Mouse (Mus musculus) lung, embryonic 15.5 days (tissue): ENCODE results near the gene Gm20683. TPM values are rescaled to one million over a fixed set of nuclear protein-coding genes. Genes with fewer than 3 reads are reported as not detected.
"Not testable (repeated sequence)": the region's sequence is repeated elsewhere in the genome, so short reads cannot be mapped to it uniquely, and the experiment has no call there.

ENCODE experiments used
- ATAC-seq: fragments of 200-750 bp; cut with Nextera tagmentation; 2 replicates; pipeline ENCODE4 v1.8.0; 2017; ENCODE audit warnings: moderate number of reproducible peaks, borderline replicate concordance; ENCODE audit not compliant: low FRiP score, low TSS enrichment; ENCODE audit errors: extremely low read depth
- H3K27ac ChIP-seq: fragments of 300-500 bp; sonication (generic); 2 replicates; pipeline ENCODE4 v1.5.1; 2015; ENCODE audit warnings: moderate library complexity, mild to moderate bottlenecking, inconsistent platforms
- H3K27me3 ChIP-seq: fragments of 300-500 bp; sonication (generic); 2 replicates; pipeline ENCODE4 v1.6.1; 2015; ENCODE audit warnings: inconsistent platforms
- H3K36me3 ChIP-seq: fragments of 300-500 bp; sonication (generic); 2 replicates; pipeline ENCODE4 v1.6.1; 2015; ENCODE audit warnings: inconsistent platforms
- H3K4me1 ChIP-seq: fragments of 300-500 bp; sonication (generic); 2 replicates; pipeline ENCODE4 v1.6.1; 2015; ENCODE audit warnings: inconsistent platforms
- H3K4me2 ChIP-seq: fragments of 300-500 bp; sonication (generic); 2 replicates; pipeline ENCODE4 v1.6.1; 2015; ENCODE audit warnings: inconsistent platforms, mild to moderate bottlenecking, moderate library complexity
- H3K4me3 ChIP-seq: fragments of 300-500 bp; sonication (generic); 2 replicates; pipeline ENCODE4 v1.5.1; 2015; ENCODE audit warnings: mild to moderate bottlenecking, inconsistent platforms
- H3K9ac ChIP-seq: fragments of 300-500 bp; sonication (generic); 2 replicates; pipeline ENCODE4 v1.6.1; 2015; ENCODE audit warnings: inconsistent platforms
- H3K9me3 ChIP-seq: fragments of 300-500 bp; sonication (generic); 2 replicates; pipeline ENCODE4 v1.6.1; 2016; ENCODE audit warnings: inconsistent platforms
- WGBS: fragments of 180-500 bp; shearing (Covaris S2); methylation state at CpG from one replicate; pipeline ENCODE4 v1.1.7; 2015; 5-methylcytosine and 5-hydroxymethylcytosine counted together
- polyA plus RNA-seq: library from polyadenylated mRNA; unstranded; fragments of >200 nt; fragmentation: Nextera tagmentation; extraction: Ambion mirVana; gene quantifications from 2 replicates; pipeline ENCODE4 v1.2.1, GENCODE M21; 2015

Gene Gm20683
- polyA plus RNA-seq, 1 experiment from 2014 or later: 2.5 TPM

GRCm38 (mm10) chr17:25823452-25823851, 18.1 kb downstream of the Gm20683 start, which contains the start of gene Wdr24:
Gene Wdr24, plus strand, starts transcription at chr17:25823627.
- Histone ChIP-seq H3K27me3 (peaks cover 41% of the 10 kb centered on the region), H3K4me2 (peak within 1 kb of the TSS; percentile 74), H3K9me3 (no peaks in the 10 kb centered on the region), H3K36me3 (peaks cover 19% of the 10 kb centered on the region), H3K27ac (peak within 1 kb of the TSS; percentile 45; the same call in 1 of the 2 replicates), H3K4me3 (peak within 1 kb of the TSS; percentile 51), H3K4me1 (peaks cover 23% of the 10 kb centered on the region), H3K9ac (peak within 1 kb of the TSS; percentile 47)
- peak; percentile 56; the same call in 1 of the 2 replicates for ATAC-seq
- WGBS: under 1% methylated on average over 18 of the region's 18 CpGs

- Histone ChIP-seq H3K4me3 (no peak overlapping the region), H3K4me2 (0 out of 2 replicates have a peak overlapping the region, but pooled peaks have one; percentile 10), H3K36me3 (no peaks in the 10 kb centered on the region), H3K4me1 (peaks cover 4% of the 10 kb centered on the region), H3K27me3 (peaks cover 52% of the 10 kb centered on the region), H3K27ac (no peak overlapping the region), H3K9ac (no peak overlapping the region), H3K9me3 (no peaks in the 10 kb centered on the region)
- 9% methylated on average over 46 of the region's 46 CpGs for WGBS
- ATAC-seq: no peak
Observed at GRCm38 (mm10) chr17:25818851-25819780, 22.4 kb downstream of the Gm20683 start.

- Histone ChIP-seq H3K4me1 (no peaks in the 10 kb centered on the region; the same call in 1 of the 2 replicates), H3K36me3 (no peaks in the 10 kb centered on the region), H3K9ac (no peak overlapping the region), H3K9me3 (no peaks in the 10 kb centered on the region), H3K4me3 (no peak overlapping the region), H3K27me3 (peaks cover 56% of the 10 kb centered on the region), H3K27ac (no peak overlapping the region), H3K4me2 (no peak overlapping the region)
- 76% methylated on average over 11 of the region's 11 CpGs for WGBS
- no peak for ATAC-seq
Observed at GRCm38 (mm10) chr17:25817662-25818061, 23.9 kb downstream of the Gm20683 start.

- peaks cover 58% of the 10 kb centered on the region for H3K27me3 ChIP-seq
Observed at GRCm38 (mm10) chr17:25813471-25813870, 28.1 kb downstream of the Gm20683 start.

GRCm38 (mm10) chr17:25810890-25811289, 30.7 kb downstream of the Gm20683 start:
- H3K36me3 ChIP-seq: no peaks in the 10 kb centered on the region
- no peak overlapping the region for H3K4me2 ChIP-seq
- H3K27ac ChIP-seq: no peak overlapping the region
- H3K27me3 ChIP-seq: peaks cover 54% of the 10 kb centered on the region
- no peaks in the 10 kb centered on the region for H3K9me3 ChIP-seq
- ATAC-seq: no peak
- no peak overlapping the region for H3K9ac ChIP-seq
- no peak overlapping the region for H3K4me3 ChIP-seq
- peaks cover 16% of the 10 kb centered on the region for H3K4me1 ChIP-seq
- 65% methylated on average over 4 of the region's 4 CpGs for WGBS

More at GRCm38 (mm10) chr17:25813471-25813870, 28.1 kb downstream of the Gm20683 start:
- H3K4me1 ChIP-seq: peaks cover 16% of the 10 kb centered on the region
- no peak overlapping the region for H3K27ac ChIP-seq
- H3K4me2 ChIP-seq: no peak overlapping the region
- H3K36me3 ChIP-seq: no peaks in the 10 kb centered on the region
- ATAC-seq: no peak
- H3K4me3 ChIP-seq: no peak overlapping the region
- H3K9me3 ChIP-seq: no peaks in the 10 kb centered on the region
- H3K9ac ChIP-seq: no peak overlapping the region
- 3% methylated on average over 20 of the region's 20 CpGs for WGBS

GRCm38 (mm10) chr17:25809606-25810340, 31.8 kb downstream of the Gm20683 start:
- Histone ChIP-seq H3K27ac (no peak overlapping the region), H3K36me3 (no peaks in the 10 kb centered on the region), H3K4me1 (peaks cover 16% of the 10 kb centered on the region), H3K4me2 (peak overlapping the region; percentile 94), H3K27me3 (peaks cover 54% of the 10 kb centered on the region), H3K4me3 (peak overlapping the region; percentile 52), H3K9ac (peak overlapping the region; percentile 33), H3K9me3 (no peaks in the 10 kb centered on the region)
- ATAC-seq: no peak
- WGBS: 7% methylated on average over 25 of the region's 25 CpGs

- no peak within 1 kb of the TSS for H3K27ac ChIP-seq
- peak; percentile 66 for ATAC-seq
- peak within 1 kb of the TSS; percentile 33 for H3K9ac ChIP-seq
- H3K4me2 ChIP-seq: peak within 1 kb of the TSS; percentile 94
- H3K27me3 ChIP-seq: peaks cover 54% of the 10 kb centered on the region
- H3K4me3 ChIP-seq: peak within 1 kb of the TSS; percentile 52
- no peaks in the 10 kb centered on the region for H3K36me3 ChIP-seq
- peaks cover 16% of the 10 kb centered on the region for H3K4me1 ChIP-seq
- WGBS: under 1% methylated on average over 72 of the region's 100 CpGs
- no peaks in the 10 kb centered on the region for H3K9me3 ChIP-seq
Observed at GRCm38 (mm10) chr17:25808789-25809605, 32.6 kb downstream of the Gm20683 start, which contains the start of gene Fbxl16. Gene Fbxl16, plus strand, starts transcription at chr17:25809085.

- Histone ChIP-seq H3K4me1 (peaks cover 16% of the 10 kb centered on the region), H3K27me3 (peaks cover 50% of the 10 kb centered on the region), H3K36me3 (no peaks in the 10 kb centered on the region), H3K9ac (no peak overlapping the region), H3K9me3 (no peaks in the 10 kb centered on the region), H3K27ac (no peak overlapping the region), H3K4me2 (peak overlapping the region; percentile 94), H3K4me3 (no peak overlapping the region; the same call in 1 of the 2 replicates)
- ATAC-seq: no peak
- 32% methylated on average over 5 of the region's 5 CpGs for WGBS
Observed at GRCm38 (mm10) chr17:25808028-25808427, 33.5 kb downstream of the Gm20683 start.

- peaks cover 16% of the 10 kb centered on the region for H3K4me1 ChIP-seq
- ATAC-seq, H3K36me3 ChIP-seq, H3K4me3 ChIP-seq, H3K9ac ChIP-seq, H3K27ac ChIP-seq, H3K4me2 ChIP-seq, H3K9me3 ChIP-seq: not testable (repeated sequence)
- H3K27me3 ChIP-seq: peaks cover 46% of the 10 kb centered on the region
- 31% methylated on average over 2 of the region's 2 CpGs for WGBS
Observed at GRCm38 (mm10) chr17:25807452-25807851, 34.1 kb downstream of the Gm20683 start.

- H3K27me3 ChIP-seq: peaks cover 37% of the 10 kb centered on the region
Observed at GRCm38 (mm10) chr17:25806507-25806906, 35.1 kb downstream of the Gm20683 start.

More at GRCm38 (mm10) chr17:25806507-25806906, 35.1 kb downstream of the Gm20683 start:
- no peak overlapping the region for H3K4me2 ChIP-seq
- no peak overlapping the region for H3K9ac ChIP-seq
- H3K36me3 ChIP-seq: no peaks in the 10 kb centered on the region
- ATAC-seq: no peak
- no peak overlapping the region for H3K4me3 ChIP-seq
- WGBS: 67% methylated on average over 4 of the region's 4 CpGs
- H3K4me1 ChIP-seq: peaks cover 16% of the 10 kb centered on the region
- H3K27ac ChIP-seq: no peak overlapping the region
- H3K9me3 ChIP-seq: no peaks in the 10 kb centered on the region
